Mouse (Mus musculus) urinary bladder, adult 18-20 months (tissue): ENCODE data around the gene Mvb12b.
A peak's percentile ranks its signal among the peaks of the same experiment; 100 is the strongest.

ENCODE experiments used
- DNase-seq, 2 experiments: peaks; one replicate each; pipeline ENCODE4 v3.0.0; 2022; ENCODE audit warnings: low spot score in 2 of 2, mixed read lengths in 2 of 2

The Mvb12b gene

GRCm38 (mm10) chr2:33696428-33696827 lies 191.3 kb downstream of the Mvb12b start:
- DNase-seq: no peak

GRCm38 (mm10) chr2:33693931-33694330 lies 193.8 kb downstream of the Mvb12b start:
- no peak for DNase-seq

- DNase-seq: no peak
Measured at GRCm38 (mm10) chr2:33689880-33690462, 197.8 kb downstream of the Mvb12b start.

- no peak for DNase-seq
Measured at GRCm38 (mm10) chr2:33689155-33689879, 198.4 kb downstream of the Mvb12b start.

GRCm38 (mm10) chr2:33683594-33683993 lies 204.2 kb downstream of the Mvb12b start:
- DNase-seq: no peak

- no peak for DNase-seq
Measured at GRCm38 (mm10) chr2:33683095-33683494, 204.7 kb downstream of the Mvb12b start.

GRCm38 (mm10) chr2:33682219-33682618 lies 205.5 kb downstream of the Mvb12b start:
- DNase-seq: peak; percentile 29 to 57
